Mouse (Mus musculus) heart, embryonic 10.5 days (tissue): ENCODE results near the gene Lpar1. TPM values are rescaled to one million over a fixed set of nuclear protein-coding genes. Genes with fewer than 3 reads are reported as not detected.

Experiments used
- DNase-seq: peaks from one replicate; pipeline ENCODE4 v3.0.0-alpha.2; 2017; ENCODE audit warnings: low spot score
- H3K27ac ChIP-seq: fragments of 300-500 bp; sonication (generic); 2 replicates; pipeline ENCODE4 v1.5.1; 2016; ENCODE audit warnings: mild to moderate bottlenecking
- H3K27me3 ChIP-seq: fragments of 300-500 bp; sonication (generic); 2 replicates; pipeline ENCODE4 v1.6.1; 2016; ENCODE audit warnings: mild to moderate bottlenecking; ENCODE audit not compliant: poor library complexity, insufficient read depth, severe bottlenecking
- H3K36me3 ChIP-seq: fragments of 300-500 bp; sonication (generic); 2 replicates; pipeline ENCODE4 v1.6.1; 2016; ENCODE audit warnings: mild to moderate bottlenecking, moderate library complexity
- H3K4me1 ChIP-seq: fragments of 300-500 bp; sonication (generic); 2 replicates; pipeline ENCODE4 v1.6.1; 2016; ENCODE audit warnings: mild to moderate bottlenecking
- H3K4me3 ChIP-seq: fragments of 300-500 bp; sonication (generic); 2 replicates; pipeline ENCODE4 v1.5.1; 2016; ENCODE audit warnings: mild to moderate bottlenecking, moderate library complexity
- H3K9me3 ChIP-seq: fragments of 300-500 bp; sonication (generic); 2 replicates; pipeline ENCODE4 v1.6.1; 2016; ENCODE audit warnings: mild to moderate bottlenecking, moderate library complexity
- WGBS: fragments of 180-500 bp; shearing (Covaris S2); methylation state at CpG from one replicate; pipeline ENCODE4 v1.1.7; 2016; 5-methylcytosine and 5-hydroxymethylcytosine counted together
- polyA plus RNA-seq: library from polyadenylated mRNA; unstranded; fragments of >200 nt; fragmentation: Nextera tagmentation; extraction: Ambion mirVana; gene quantifications from 2 replicates; pipeline ENCODE4 v1.2.1, GENCODE M21; 2016

Gene Lpar1
- polyA plus RNA-seq, 1 experiment from 2014 or later, result 38.7 TPM

GRCm38 (mm10) chr4:58462990-58463389, 90.7 kb downstream of the Lpar1 start:
- no peaks in the 10 kb centered on the region for H3K36me3 ChIP-seq
- no peak for DNase-seq
- H3K27ac ChIP-seq, result no peak overlapping the region
- no peak overlapping the region for H3K4me3 ChIP-seq
- H3K9me3 ChIP-seq, result no peaks in the 10 kb centered on the region
- 77% methylated on average over 5 of the region's 5 CpGs for WGBS
- no peaks in the 10 kb centered on the region for H3K4me1 ChIP-seq
- no peaks in the 10 kb centered on the region for H3K27me3 ChIP-seq

GRCm38 (mm10) chr4:58462586-58462985, 91.1 kb downstream of the Lpar1 start:
- Histone ChIP-seq H3K36me3 (no peaks in the 10 kb centered on the region), H3K9me3 (no peaks in the 10 kb centered on the region), H3K4me1 (no peaks in the 10 kb centered on the region), H3K27me3 (no peaks in the 10 kb centered on the region), H3K27ac (no peak overlapping the region), H3K4me3 (no peak overlapping the region)
- DNase-seq, result no peak
- WGBS, result 87% methylated on average over 2 of the region's 2 CpGs

GRCm38 (mm10) chr4:58453334-58453733, 100.4 kb downstream of the Lpar1 start:
- Histone ChIP-seq H3K4me3 (no peak overlapping the region), H3K36me3 (no peaks in the 10 kb centered on the region), H3K4me1 (peaks cover 6% of the 10 kb centered on the region), H3K27me3 (no peaks in the 10 kb centered on the region), H3K9me3 (no peaks in the 10 kb centered on the region), H3K27ac (no peak overlapping the region)
- no peak for DNase-seq
- WGBS, result 28% methylated on average over 4 of the region's 4 CpGs

- H3K36me3 ChIP-seq, result no peaks in the 10 kb centered on the region
- 92% methylated on average over 3 of the region's 3 CpGs for WGBS
- H3K4me3 ChIP-seq, result no peak overlapping the region
- H3K27ac ChIP-seq, result no peak overlapping the region
- no peak for DNase-seq
- H3K4me1 ChIP-seq, result peaks cover 6% of the 10 kb centered on the region
- H3K27me3 ChIP-seq, result no peaks in the 10 kb centered on the region
- H3K9me3 ChIP-seq, result no peaks in the 10 kb centered on the region
Observed at GRCm38 (mm10) chr4:58448825-58449224, 104.9 kb downstream of the Lpar1 start.

GRCm38 (mm10) chr4:58447841-58448240, 105.9 kb downstream of the Lpar1 start:
- Histone ChIP-seq H3K36me3 (no peaks in the 10 kb centered on the region), H3K27me3 (no peaks in the 10 kb centered on the region), H3K4me3 (no peak overlapping the region), H3K9me3 (no peaks in the 10 kb centered on the region), H3K27ac (no peak overlapping the region), H3K4me1 (no peaks in the 10 kb centered on the region)
- DNase-seq, result no peak
- WGBS, result 80% methylated on average over 7 of the region's 7 CpGs

GRCm38 (mm10) chr4:58445846-58446245, 107.9 kb downstream of the Lpar1 start:
- Histone ChIP-seq H3K4me3 (no peak overlapping the region), H3K27ac (no peak overlapping the region), H3K36me3 (no peaks in the 10 kb centered on the region), H3K27me3 (no peaks in the 10 kb centered on the region), H3K9me3 (no peaks in the 10 kb centered on the region), H3K4me1 (no peaks in the 10 kb centered on the region)
- no peak for DNase-seq
- WGBS, result 74% methylated on average over 6 of the region's 6 CpGs

- Histone ChIP-seq H3K27ac (no peak overlapping the region), H3K4me1 (no peaks in the 10 kb centered on the region), H3K36me3 (0 out of 2 replicates have a peak, but pooled peaks cover 1% of the 10 kb centered on the region), H3K27me3 (no peaks in the 10 kb centered on the region), H3K4me3 (no peak overlapping the region), H3K9me3 (no peaks in the 10 kb centered on the region)
- DNase-seq, result no peak
- 45% methylated on average over 5 of the region's 5 CpGs for WGBS
Observed at GRCm38 (mm10) chr4:58442338-58442737, 111.4 kb downstream of the Lpar1 start.

GRCm38 (mm10) chr4:58438654-58439053, 115.0 kb downstream of the Lpar1 start:
- 88% methylated on average over 7 of the region's 7 CpGs for WGBS
- H3K4me1 ChIP-seq, result no peaks in the 10 kb centered on the region
- H3K9me3 ChIP-seq, result no peaks in the 10 kb centered on the region
- 0 out of 2 replicates have a peak, but pooled peaks cover 6% of the 10 kb centered on the region for H3K36me3 ChIP-seq
- no peak for DNase-seq
- no peak overlapping the region for H3K4me3 ChIP-seq
- no peak overlapping the region for H3K27ac ChIP-seq
- no peaks in the 10 kb centered on the region for H3K27me3 ChIP-seq

- WGBS, result 78% methylated on average over 15 of the region's 15 CpGs
- DNase-seq, result no peak
- no peak overlapping the region for H3K27ac ChIP-seq
- 0 out of 2 replicates have a peak, but pooled peaks cover 6% of the 10 kb centered on the region for H3K36me3 ChIP-seq
- H3K4me1 ChIP-seq, result no peaks in the 10 kb centered on the region
- H3K27me3 ChIP-seq, result no peaks in the 10 kb centered on the region
- H3K9me3 ChIP-seq, result no peaks in the 10 kb centered on the region
- no peak overlapping the region for H3K4me3 ChIP-seq
Observed at GRCm38 (mm10) chr4:58437271-58437670, 116.4 kb downstream of the Lpar1 start.

- H3K27ac ChIP-seq, result no peak overlapping the region
- no peaks in the 10 kb centered on the region for H3K36me3 ChIP-seq
- 37% methylated on average over 9 of the region's 9 CpGs for WGBS
- DNase-seq, result no peak
- no peaks in the 10 kb centered on the region for H3K4me1 ChIP-seq
- no peaks in the 10 kb centered on the region for H3K9me3 ChIP-seq
- no peak overlapping the region for H3K4me3 ChIP-seq
- H3K27me3 ChIP-seq, result no peaks in the 10 kb centered on the region
Observed at GRCm38 (mm10) chr4:58423276-58423930, 130.3 kb downstream of the Lpar1 start.

GRCm38 (mm10) chr4:58419225-58419624, 134.5 kb downstream of the Lpar1 start:
- H3K27me3 ChIP-seq, result no peaks in the 10 kb centered on the region
- no peaks in the 10 kb centered on the region for H3K36me3 ChIP-seq
- no peak overlapping the region for H3K27ac ChIP-seq
- WGBS, result 32% methylated on average over 5 of the region's 5 CpGs
- DNase-seq, result no peak
- H3K9me3 ChIP-seq, result no peaks in the 10 kb centered on the region
- no peaks in the 10 kb centered on the region for H3K4me1 ChIP-seq
- H3K4me3 ChIP-seq, result no peak overlapping the region

GRCm38 (mm10) chr4:58417319-58417718, 136.4 kb downstream of the Lpar1 start:
- H3K36me3 ChIP-seq, result no peaks in the 10 kb centered on the region
- WGBS, result 68% methylated on average over 4 of the region's 4 CpGs
- peak; percentile 20 for DNase-seq
- H3K9me3 ChIP-seq, result no peaks in the 10 kb centered on the region
- H3K27me3 ChIP-seq, result no peaks in the 10 kb centered on the region
- H3K4me1 ChIP-seq, result peaks cover 4% of the 10 kb centered on the region; the same call in 1 of the 2 replicates
- H3K27ac ChIP-seq, result no peak overlapping the region
- H3K4me3 ChIP-seq, result no peak overlapping the region

GRCm38 (mm10) chr4:58415537-58415936, 138.2 kb downstream of the Lpar1 start:
- 83% methylated on average over 3 of the region's 3 CpGs for WGBS
- H3K27ac ChIP-seq, result no peak overlapping the region
- no peaks in the 10 kb centered on the region for H3K9me3 ChIP-seq
- H3K36me3 ChIP-seq, result no peaks in the 10 kb centered on the region
- H3K27me3 ChIP-seq, result no peaks in the 10 kb centered on the region
- peak; percentile 62 for DNase-seq
- H3K4me1 ChIP-seq, result peaks cover 4% of the 10 kb centered on the region; the same call in 1 of the 2 replicates
- H3K4me3 ChIP-seq, result no peak overlapping the region
